Mouse (Mus musculus) heart, adult 2 months (tissue): Measurements from ENCODE around the gene Tex38. TPM values are rescaled to one million over a fixed set of nuclear protein-coding genes. Genes with fewer than 3 reads are reported as not detected.
A peak's percentile ranks its signal among the peaks of the same experiment; 100 is the strongest.

Experiments
- DNase-seq, 2 experiments: peaks; one replicate each; pipeline ENCODE4 v3.0.0; 2021
- H3K27ac ChIP-seq: fragments of 200-600 bp; 2 replicates; pipeline ENCODE4 v1.8.1; 2022
- H3K27me3 ChIP-seq: fragments of 200-500 bp; 2 replicates; pipeline ENCODE4 v1.6.1; 2012; ENCODE audit warnings: mild to moderate bottlenecking, low read length, inconsistent platforms, mixed read lengths; ENCODE audit not compliant: control insufficient read depth, insufficient read depth
- H3K36me3 ChIP-seq: fragments of 200-500 bp; 2 replicates; pipeline ENCODE4 v1.6.1; 2012; ENCODE audit warnings: low read length, inconsistent platforms; ENCODE audit not compliant: control insufficient read depth, insufficient read depth
- H3K4me1 ChIP-seq: fragments of 200-500 bp; 2 replicates; pipeline ENCODE4 v1.6.1; 2011; ENCODE audit warnings: low read length; ENCODE audit not compliant: control insufficient read depth, insufficient read depth
- H3K4me3 ChIP-seq: fragments of 200-600 bp; 2 replicates; pipeline ENCODE4 v1.8.1; 2022
- H3K79me2 ChIP-seq: fragments of 200-500 bp; replicated peaks from 2 replicates; pipeline ENCODE4 v1.6.1; 2012; ENCODE audit warnings: mild to moderate bottlenecking, inconsistent platforms, low read length, moderate library complexity, mixed read lengths; ENCODE audit not compliant: control insufficient read depth, insufficient read depth
- H3K9ac ChIP-seq: fragments of 200-500 bp; 2 replicates; pipeline ENCODE4 v1.6.1; 2012; ENCODE audit warnings: low read depth, mild to moderate bottlenecking, control low read depth, inconsistent platforms, low read length, mixed read lengths
- CTCF ChIP-seq: fragments of 200-600 bp; IDR thresholded peaks from 2 replicates; pipeline ENCODE4 v1.8.1; 2022; ENCODE audit warnings: antibody characterized with exemption, mild to moderate bottlenecking, moderate library complexity
- EP300 ChIP-seq: fragments of 200-500 bp; IDR thresholded peaks from 2 replicates; pipeline ENCODE4 v1.6.1; 2011; ENCODE audit warnings: low read depth, low read length, control low read depth; ENCODE audit not compliant: insufficient read depth
- POLR2A ChIP-seq: fragments of 200-500 bp; IDR thresholded peaks from 2 replicates; pipeline ENCODE4 v1.6.1; 2011; ENCODE audit warnings: mild to moderate bottlenecking, low read depth, low read length, control low read depth; ENCODE audit not compliant: insufficient read depth
- WGBS: fragments of 180-500 bp; shearing (Covaris S2); methylation state at CpG from one replicate; pipeline ENCODE4 v1.1.7; 2018; 5-methylcytosine and 5-hydroxymethylcytosine counted together
- intact Hi-C: fragments of 180-260 bp; cut with DNase I; formaldehyde crosslinking; loops from one replicate; pipeline ENCODE4 v1.15.1; 2025
- polyA plus RNA-seq: library from polyadenylated mRNA; depleted of rRNA; stranded (reverse); fragments of >200 nt; gene quantifications from 2 replicates; pipeline ENCODE4 v1.2.3, GENCODE M21; 2012
- total RNA-seq, 2 experiments: library from RNA; stranded (reverse); gene quantifications; 2 replicates each; pipeline ENCODE4 v1.2.3; 2021

The Tex38 gene
- total and polyA plus RNA-seq, 3 experiments: 0.39 to 1.2 (median 0.94) TPM

DNA sequence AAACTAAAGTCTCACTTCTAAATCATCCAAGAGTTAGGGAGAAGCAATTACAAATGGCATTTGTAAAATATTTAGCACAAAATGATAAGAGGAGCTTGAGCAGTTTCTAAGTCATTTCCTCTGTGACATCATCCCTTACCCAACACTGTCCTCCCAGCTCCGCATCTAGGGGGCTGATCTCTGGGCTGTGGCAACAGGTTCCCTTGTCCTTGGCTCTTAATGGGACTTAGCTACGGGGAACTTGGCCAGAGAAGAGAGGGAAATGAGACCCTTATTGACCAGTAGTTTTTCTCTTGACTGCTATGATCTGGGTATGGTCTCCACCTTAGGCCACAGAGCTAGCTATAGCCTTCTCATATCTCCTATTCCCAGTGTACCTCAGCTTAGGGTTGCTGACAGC is 44.5 kb upstream of the Tex38 start:
- Histone ChIP-seq H3K27me3 (no peaks in the 10 kb centered on the region), H3K4me1 (peaks cover 19% of the 10 kb centered on the region), H3K9ac (no peak overlapping the region), H3K4me3 (no peak overlapping the region), H3K36me3 (no peaks in the 10 kb centered on the region), H3K79me2 (no peaks in the 10 kb centered on the region), H3K27ac (no peak overlapping the region)
- DNase-seq: no peak
- WGBS: 67% methylated on average over 2 of the region's 2 CpGs
- intact Hi-C loops: no loop called here
- TF ChIP-seq EP300: no peak
- no peak for TF ChIP-seq CTCF
- no peak for TF ChIP-seq POLR2A

DNA sequence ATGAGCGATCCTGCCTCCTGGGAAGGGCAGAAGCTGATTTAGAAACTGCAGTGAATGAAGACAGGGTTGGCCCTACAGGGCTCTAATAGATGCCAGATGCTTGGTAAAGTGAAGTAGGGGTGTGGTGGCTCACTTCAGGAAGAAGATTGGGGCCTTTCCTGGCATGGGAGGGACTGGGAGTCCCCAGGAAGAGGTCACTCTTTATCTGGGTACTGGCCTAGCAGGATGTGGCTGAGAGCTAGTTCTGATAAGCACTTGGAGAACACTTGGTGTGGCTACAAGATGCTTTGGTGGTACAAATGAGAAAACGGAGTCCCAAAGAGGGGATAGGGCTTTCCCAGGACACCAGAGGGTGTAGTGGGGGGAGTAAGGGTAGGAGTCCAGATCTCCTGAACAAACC is 43.4 kb upstream of the Tex38 start:
- DNase-seq: no peak
- intact Hi-C loops: no loop called here
- no peaks in the 10 kb centered on the region for H3K27me3 ChIP-seq
- H3K79me2 ChIP-seq: no peaks in the 10 kb centered on the region
- WGBS: 36% methylated on average over 2 of the region's 2 CpGs
- H3K27ac ChIP-seq: no peak overlapping the region
- no peak for TF ChIP-seq CTCF
- TF ChIP-seq POLR2A: no peak
- TF ChIP-seq EP300: no peak
- H3K36me3 ChIP-seq: no peaks in the 10 kb centered on the region
- no peak overlapping the region for H3K4me3 ChIP-seq
- H3K9ac ChIP-seq: no peak overlapping the region
- H3K4me1 ChIP-seq: peaks cover 14% of the 10 kb centered on the region

DNA sequence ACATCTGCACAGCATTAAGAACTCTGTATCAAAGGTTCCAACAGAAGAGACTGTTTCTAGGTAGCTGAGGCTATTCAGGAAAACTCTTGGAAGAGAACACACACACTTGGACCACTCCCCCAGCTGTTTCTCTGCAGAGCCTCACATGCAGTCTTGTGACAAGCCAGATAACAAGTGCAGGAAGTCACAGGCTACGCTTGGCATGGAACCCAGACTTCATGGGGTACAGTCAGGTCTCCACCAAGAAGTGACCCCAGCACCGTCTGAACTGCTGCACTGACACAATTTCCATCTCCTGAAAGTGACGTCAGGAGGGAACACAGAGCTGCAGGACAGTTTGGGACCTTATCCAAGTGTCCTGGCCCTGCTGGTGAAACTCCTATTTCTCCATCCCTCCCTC is 41.1 kb upstream of the Tex38 start:
- DNase-seq: peak; percentile 41 to 59
- TF ChIP-seq CTCF (no peak), EP300 (peak; percentile 53; the same call in 1 of the 2 replicates), POLR2A (no peak)
- Histone ChIP-seq H3K36me3 (no peaks in the 10 kb centered on the region), H3K4me3 (no peak overlapping the region), H3K9ac (no peak overlapping the region), H3K27me3 (no peaks in the 10 kb centered on the region), H3K79me2 (no peaks in the 10 kb centered on the region), H3K27ac (no peak overlapping the region), H3K4me1 (peaks cover 11% of the 10 kb centered on the region)
- 13% methylated on average over 3 of the region's 3 CpGs for WGBS
- intact Hi-C loops: no loop called here

DNA sequence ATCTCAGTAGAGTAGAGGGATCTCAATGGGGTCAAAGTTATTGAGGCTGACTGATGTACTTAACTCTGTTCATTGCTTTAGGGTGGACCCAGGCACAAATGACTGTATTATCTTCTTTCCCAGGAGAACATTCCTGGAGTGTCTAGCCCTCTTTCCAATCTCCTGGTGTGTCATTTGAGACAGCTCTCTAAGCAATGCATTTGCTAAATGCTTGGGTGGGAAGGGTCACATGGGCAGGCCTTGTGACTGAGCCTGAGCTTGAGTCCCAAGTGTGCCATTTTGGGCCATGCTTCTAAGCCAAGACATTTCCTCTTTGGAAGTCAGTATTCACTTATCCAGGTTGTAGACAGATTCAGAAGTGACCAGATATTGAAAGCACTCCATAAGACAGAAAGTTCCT is 40.6 kb upstream of the Tex38 start:
- no peaks in the 10 kb centered on the region for H3K27me3 ChIP-seq
- no peak for DNase-seq
- no peaks in the 10 kb centered on the region for H3K36me3 ChIP-seq
- no peak overlapping the region for H3K4me3 ChIP-seq
- intact Hi-C loops: no loop called here
- no peak overlapping the region for H3K27ac ChIP-seq
- no peaks in the 10 kb centered on the region for H3K79me2 ChIP-seq
- no peak overlapping the region for H3K9ac ChIP-seq
- TF ChIP-seq EP300 (no peak), POLR2A (no peak)
- H3K4me1 ChIP-seq: peaks cover 11% of the 10 kb centered on the region

DNA sequence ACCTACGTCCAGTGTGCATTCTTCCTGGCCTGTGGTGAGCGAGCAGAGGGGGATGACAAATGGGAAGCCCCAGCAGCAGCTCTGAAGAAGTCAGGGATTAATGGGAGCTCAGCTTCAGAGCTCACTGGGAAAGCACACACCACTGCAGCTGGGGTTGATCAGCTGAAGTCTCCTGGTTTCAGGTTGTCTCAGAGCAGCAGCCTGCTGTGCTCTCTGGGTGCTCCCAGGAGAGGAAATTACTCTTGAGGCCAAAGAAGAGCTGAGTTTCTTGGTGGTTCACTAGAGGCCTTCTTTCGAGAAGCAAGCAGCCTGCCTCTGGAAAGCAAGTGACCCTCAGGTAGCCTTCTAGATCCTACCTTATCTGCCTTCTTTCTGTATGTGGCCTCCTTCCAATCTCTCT is 40.1 kb upstream of the Tex38 start:
- WGBS: 82% methylated on average over 3 of the region's 3 CpGs
- H3K27ac ChIP-seq: no peak overlapping the region
- H3K36me3 ChIP-seq: no peaks in the 10 kb centered on the region
- H3K4me1 ChIP-seq: peaks cover 11% of the 10 kb centered on the region
- DNase-seq: no peak
- no peaks in the 10 kb centered on the region for H3K27me3 ChIP-seq
- H3K9ac ChIP-seq: no peak overlapping the region
- TF ChIP-seq POLR2A: no peak
- no peak for TF ChIP-seq CTCF
- TF ChIP-seq EP300: no peak
- H3K4me3 ChIP-seq: no peak overlapping the region
- intact Hi-C loops: no loop called here
- no peaks in the 10 kb centered on the region for H3K79me2 ChIP-seq

GRCm38 (mm10) chr4:115820199-115820598 is 39.4 kb upstream of the Tex38 start:
- intact Hi-C loops: no loop called here

GRCm38 (mm10) chr4:115815606-115816005 is 34.8 kb upstream of the Tex38 start:
- H3K4me3 ChIP-seq: no peak overlapping the region
- H3K36me3 ChIP-seq: no peaks in the 10 kb centered on the region
- no peak overlapping the region for H3K9ac ChIP-seq
- no peaks in the 10 kb centered on the region for H3K79me2 ChIP-seq
- no peak overlapping the region for H3K27ac ChIP-seq
- DNase-seq: no peak
- 89% methylated on average over 5 of the region's 5 CpGs for WGBS
- no peaks in the 10 kb centered on the region for H3K27me3 ChIP-seq
- TF ChIP-seq EP300 (no peak), POLR2A (no peak), CTCF (no peak)
- intact Hi-C loops: no loop called here
- no peaks in the 10 kb centered on the region for H3K4me1 ChIP-seq

More at GRCm38 (mm10) chr4:115820199-115820598, 39.4 kb upstream of the Tex38 start:
- no peak for TF ChIP-seq CTCF
- TF ChIP-seq EP300: no peak
- TF ChIP-seq POLR2A: no peak
- Histone ChIP-seq H3K79me2 (no peaks in the 10 kb centered on the region), H3K4me1 (peaks cover 11% of the 10 kb centered on the region), H3K9ac (no peak overlapping the region), H3K27ac (no peak overlapping the region), H3K27me3 (no peaks in the 10 kb centered on the region), H3K36me3 (no peaks in the 10 kb centered on the region), H3K4me3 (no peak overlapping the region)
- WGBS: 70% methylated on average over 3 of the region's 3 CpGs
- DNase-seq: no peak
